Mouse (Mus musculus): ENCODE data around the gene Adar. TPM values are rescaled to one million over a fixed set of nuclear protein-coding genes. Genes with fewer than 3 reads are reported as not detected.

Adar gene
- total and polyA plus RNA-seq, 3 experiments, result 11.5 to 33.1 (median 20.4) TPM

- Histone ChIP-seq H3K9me3 (replicated peaks; ENCODE audit: low read length) (peaks cover 7% of the 10 kb centered on the region), H3K27me3 (replicated peaks) (no peaks in the 10 kb centered on the region), H3K9ac (ENCODE audit: insufficient read depth, low read depth) (no peak overlapping the region), H3K4me3 (replicated peaks in 1 of 3; ENCODE audit: low read depth in 2 of 3, low read length in 2 of 3, poor library complexity in 1 of 3) (no peak overlapping the region), H3K4me1 (ENCODE audit: control insufficient read depth in 1 of 2, insufficient read depth in 2 of 2) (peaks cover 4 to 11% of the 10 kb centered on the region in 2 experiments), H3K36me3 (replicated peaks in 1 of 2; ENCODE audit: control insufficient read depth in 1 of 2, insufficient read depth in 1 of 2, low read length in 1 of 2) (no peaks in the 10 kb centered on the region), H3K79me2 (replicated peaks; ENCODE audit: control insufficient read depth, extremely low read depth, insufficient read depth, poor library complexity, severe bottlenecking) (no peaks in the 10 kb centered on the region), H3K4me2 (ENCODE audit: insufficient read depth, low read depth, poor library complexity, severe bottlenecking) (no peak overlapping the region), H3K27ac (ENCODE audit: insufficient read depth, low read depth) (no peak overlapping the region)
- dilution Hi-C loops (cut with MboI; ENCODE audit: extremely low pct_ligation_motif_present, extremely low pct_unique_long_range_greater_than_20kb, low sequenced_read_pairs) (no loop called here), in situ Hi-C loops (cut with MboI; ENCODE audit: low pct_ligation_motif_present, low pct_unique_long_range_greater_than_20kb, low sequenced_read_pairs) (no loop called here)
- no peak for DNase-seq (ENCODE audit: extremely low read depth)
- TF ChIP-seq RCOR1 (conservative IDR thresholded peaks at IDR 0.05; ENCODE audit: low read depth, low read length) (no peak), ZKSCAN1 (IDR thresholded peaks at IDR 0.05; ENCODE audit: borderline replicate concordance, low read depth, low read length) (no peak), E2F4 (IDR thresholded peaks at IDR 0.05; ENCODE audit: insufficient replicate concordance, low read depth, low read length) (no peak), TCF12 (IDR thresholded peaks at IDR 0.05; ENCODE audit: low read depth, low read length) (no peak), MEF2A (IDR thresholded peaks at IDR 0.05; ENCODE audit: borderline replicate concordance, low read depth, low read length) (no peak), NELFE (IDR thresholded peaks at IDR 0.05; ENCODE audit: low read depth, low read length) (no peak), KAT2A (IDR thresholded peaks at IDR 0.05; ENCODE audit: insufficient replicate concordance, low read length) (no peak), MAZ (IDR thresholded peaks at IDR 0.05; ENCODE audit: low read depth, low read length) (no peak), EP300 (IDR thresholded peaks at IDR 0.05; ENCODE audit: low read length) (no peak), MAX (IDR thresholded peaks at IDR 0.05; ENCODE audit: low read length) (no peak), JUND (conservative IDR thresholded peaks at IDR 0.05; ENCODE audit: low read depth, low read length) (no peak), ZMIZ1 (IDR thresholded peaks at IDR 0.05; ENCODE audit: low read depth, low read length) (no peak), ZNF384 (IDR thresholded peaks at IDR 0.05; ENCODE audit: low read depth, low read length) (no peak), HCFC1 (IDR thresholded peaks at IDR 0.05; ENCODE audit: low read depth, low read length) (no peak)
These were observed 14.4 kb upstream of the Adar start for GRCm38 (mm10) chr3:89700461-89700860.

- Histone ChIP-seq H3K9ac (ENCODE audit: insufficient read depth, low read depth) (no peak overlapping the region), H3K36me3 (replicated peaks in 1 of 2; ENCODE audit: control insufficient read depth in 1 of 2, insufficient read depth in 1 of 2, low read length in 1 of 2) (no peaks in the 10 kb centered on the region), H3K27ac (ENCODE audit: insufficient read depth, low read depth) (no peak overlapping the region), H3K9me3 (replicated peaks; ENCODE audit: low read length) (peaks cover 7% of the 10 kb centered on the region), H3K4me2 (ENCODE audit: insufficient read depth, low read depth, poor library complexity, severe bottlenecking) (no peak overlapping the region), H3K79me2 (replicated peaks; ENCODE audit: control insufficient read depth, extremely low read depth, insufficient read depth, poor library complexity, severe bottlenecking) (no peaks in the 10 kb centered on the region), H3K4me1 (ENCODE audit: control insufficient read depth in 1 of 2, insufficient read depth in 2 of 2) (peaks cover 6 to 11% of the 10 kb centered on the region in 2 experiments), H3K4me3 (replicated peaks in 1 of 3; ENCODE audit: low read depth in 2 of 3, low read length in 2 of 3, poor library complexity in 1 of 3) (no peak overlapping the region), H3K27me3 (replicated peaks) (no peaks in the 10 kb centered on the region)
- DNase-seq (ENCODE audit: extremely low read depth), result no peak
- dilution Hi-C loops (cut with MboI; ENCODE audit: extremely low pct_ligation_motif_present, extremely low pct_unique_long_range_greater_than_20kb, low sequenced_read_pairs) (no loop called here), in situ Hi-C loops (cut with MboI; ENCODE audit: low pct_ligation_motif_present, low pct_unique_long_range_greater_than_20kb, low sequenced_read_pairs) (no loop called here)
- TF ChIP-seq MAZ (IDR thresholded peaks at IDR 0.05; ENCODE audit: low read depth, low read length) (no peak), ZMIZ1 (IDR thresholded peaks at IDR 0.05; ENCODE audit: low read depth, low read length) (no peak), MEF2A (IDR thresholded peaks at IDR 0.05; ENCODE audit: borderline replicate concordance, low read depth, low read length) (no peak), ZC3H11A (IDR thresholded peaks at IDR 0.05; ENCODE audit: low read depth, low read length) (no peak), RAD21 (IDR thresholded peaks at IDR 0.05; ENCODE audit: low read depth, low read length) (no peak), BHLHE40 (IDR thresholded peaks at IDR 0.05; ENCODE audit: low read depth, low read length) (no peak), ZNF384 (IDR thresholded peaks at IDR 0.05; ENCODE audit: low read depth, low read length) (no peak), TBP (conservative IDR thresholded peaks at IDR 0.05; ENCODE audit: low read depth, low read length) (no peak), MYC (IDR thresholded peaks at IDR 0.05; ENCODE audit: low read depth, low read length) (no peak), POLR2AphosphoS2 (IDR thresholded peaks at IDR 0.05; ENCODE audit: low read depth, low read length) (no peak), USF1 (IDR thresholded peaks at IDR 0.05; ENCODE audit: low read depth, low read length) (no peak), MXI1 (IDR thresholded peaks at IDR 0.05; ENCODE audit: low read depth, low read length) (no peak), ELF1 (IDR thresholded peaks at IDR 0.05; ENCODE audit: low read depth, low read length) (no peak), GABPA (IDR thresholded peaks at IDR 0.05; ENCODE audit: insufficient replicate concordance, low read depth, low read length) (no peak)
These were observed 11.2 kb upstream of the Adar start for GRCm38 (mm10) chr3:89703596-89703995.
